ENCODE assay signal across 15 mouse cellular contexts in the genomic region with DNA sequence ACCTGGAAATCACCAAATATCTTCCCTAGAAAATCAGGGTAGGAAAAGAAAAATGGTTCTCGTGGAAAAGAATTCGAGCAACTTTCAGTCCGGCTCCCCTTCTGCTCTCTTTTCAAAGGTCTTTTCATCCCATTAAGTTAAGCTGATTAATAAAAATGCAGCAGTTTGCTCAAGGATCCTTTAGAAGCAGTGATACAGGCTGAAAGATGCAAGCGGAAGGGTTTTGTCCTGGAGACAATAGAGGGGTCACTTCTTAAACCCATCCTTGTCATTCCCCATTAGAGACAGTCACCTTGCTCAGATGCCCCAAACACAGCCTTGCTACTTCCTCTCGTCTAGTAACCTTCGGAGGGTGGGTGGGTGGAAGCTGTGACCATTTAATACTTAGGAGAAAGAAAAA. TPM values are rescaled to one million over a fixed set of nuclear protein-coding genes. Genes with fewer than 3 reads are reported as not detected.
DNase-seq lines count a peak whose midpoint lies in the region; ATAC-seq and TF ChIP-seq lines count a peak whose summit lies in the region.
"Had no signal": no experiment of that assay in that cellular context is flagged by ENCODE, and none has a peak within 500 bp of the region (broad histone marks: within the 10 kb centered on the region; RNA-seq: fewer than 3 reads in every experiment).

No protein-coding gene starts in this region.

- no peaks in the 10 kb centered on the region for H3K36me3 ChIP-seq in heart, embryonic 11.5 days (ENCODE audit: control insufficient read depth, insufficient read depth, low read length)
- H3K36me3 ChIP-seq in embryonic facial prominence, embryonic 10.5 days (replicated peaks) = no peaks in the 10 kb centered on the region
- no peaks in the 10 kb centered on the region for H3K36me3 ChIP-seq in hindbrain, embryonic 14.5 days (replicated peaks; ENCODE audit: control insufficient read depth, insufficient read depth)
- no peaks in the 10 kb centered on the region for H3K36me3 ChIP-seq in midbrain, postnatal 0 days (ENCODE audit: insufficient read depth, low read length)
- H3K36me3 ChIP-seq: G1E; limb, embryonic 15.5 days had no signal

- H3K27me3 ChIP-seq in heart, embryonic 11.5 days (ENCODE audit: control insufficient read depth, insufficient read depth, low read length) = no peaks in the 10 kb centered on the region
- H3K27me3 ChIP-seq in embryonic facial prominence, embryonic 10.5 days (replicated peaks; ENCODE audit: low read depth, poor library complexity, severe bottlenecking) = no peaks in the 10 kb centered on the region
- no peaks in the 10 kb centered on the region for H3K27me3 ChIP-seq in hindbrain, embryonic 14.5 days (ENCODE audit: control insufficient read depth, insufficient read depth, low read length)
- H3K27me3 ChIP-seq in midbrain, postnatal 0 days (ENCODE audit: insufficient read depth, low read length) = no peaks in the 10 kb centered on the region
- H3K27me3 ChIP-seq: limb, embryonic 15.5 days had no signal

- H3K27ac ChIP-seq in heart, embryonic 11.5 days (ENCODE audit: low read depth, low read length) = peak overlapping the region; percentile 24; the same call in 1 of the 2 replicates
- H3K27ac ChIP-seq in embryonic facial prominence, embryonic 10.5 days (replicated peaks) = peak overlapping the region; percentile 62
- H3K27ac ChIP-seq in hindbrain, embryonic 14.5 days = no peak overlapping the region
- H3K27ac ChIP-seq in midbrain, postnatal 0 days (ENCODE audit: low read depth, low read length) = no peak overlapping the region
- H3K27ac ChIP-seq: limb, embryonic 15.5 days had no signal

- peaks cover 18% of the 10 kb centered on the region for H3K4me1 ChIP-seq in heart, embryonic 11.5 days (ENCODE audit: control insufficient read depth, insufficient read depth, low read length)
- H3K4me1 ChIP-seq in embryonic facial prominence, embryonic 10.5 days = peaks cover 72% of the 10 kb centered on the region
- peaks cover 24% of the 10 kb centered on the region for H3K4me1 ChIP-seq in hindbrain, embryonic 14.5 days (replicated peaks; ENCODE audit: control insufficient read depth, insufficient read depth, low read length)
- H3K4me1 ChIP-seq in midbrain, postnatal 0 days (ENCODE audit: insufficient read depth, low read length) = peaks cover 5% of the 10 kb centered on the region; the same call in 1 of the 2 replicates

- no peak for TF ChIP-seq CTCF in midbrain, postnatal 0 days (IDR thresholded peaks at IDR 0.05)

- no peak overlapping the region for H3K9ac ChIP-seq in heart, embryonic 11.5 days (ENCODE audit: low read depth, low read length)
- H3K9ac ChIP-seq in hindbrain, embryonic 14.5 days = no peak overlapping the region
- H3K9ac ChIP-seq in midbrain, postnatal 0 days (replicated peaks; ENCODE audit: low read length, poor library complexity, severe bottlenecking) = no peak overlapping the region
- H3K9ac ChIP-seq: limb, embryonic 15.5 days had no signal

- peak overlapping the region; percentile 1; the same call in 1 of the 2 replicates for H3K4me2 ChIP-seq in heart, embryonic 11.5 days
- H3K4me2 ChIP-seq in hindbrain, embryonic 14.5 days (replicated peaks) = peak overlapping the region; percentile 21
- H3K4me2 ChIP-seq in midbrain, postnatal 0 days (ENCODE audit: low read depth, low read length, poor library complexity, severe bottlenecking) = peak overlapping the region; percentile 3; the same call in 1 of the 2 replicates
- H3K4me2 ChIP-seq: limb, embryonic 15.5 days had no signal

- ATAC-seq in heart, embryonic 11.5 days (replicated peaks; ENCODE audit: insufficient number of reproducible peaks, low FRiP score, low TSS enrichment) = no peak
- no peak for ATAC-seq in hindbrain, embryonic 14.5 days (ENCODE audit: low FRiP score)
- ATAC-seq in midbrain, postnatal 0 days (ENCODE audit: low FRiP score) = no peak
- ATAC-seq: activated CD4-positive, CD25-positive, alpha-beta regulatory T cell, adult 4 months had no signal

- 29% methylated on average over 6 of the region's 6 CpGs for WGBS in heart, embryonic 11.5 days (ENCODE audit: insufficient replicate concordance)
- WGBS in embryonic facial prominence, embryonic 10.5 days = 3% methylated on average over 6 of the region's 6 CpGs
- WGBS in hindbrain, embryonic 14.5 days = 11% methylated on average over 6 of the region's 6 CpGs
- WGBS in midbrain, postnatal 0 days = 18% methylated on average over 6 of the region's 6 CpGs

- no peak for DNase-seq in heart, adult 18-20 months
- no peak for DNase-seq in embryonic facial prominence, embryonic 10.5 days (ENCODE audit: low spot score)
- no peak for DNase-seq in hindbrain, embryonic 14.5 days (ENCODE audit: low spot score)
- DNase-seq in midbrain, postnatal 0 days (ENCODE audit: low spot score) = no peak
- no peak for DNase-seq in frontal cortex, adult 2 months (ENCODE audit: extremely low spot score in 1 of 2, low spot score in 1 of 2)
- no peak for DNase-seq in cerebellum, adult 9-11 months
- no peak for DNase-seq in urinary bladder, postnatal 10 days (ENCODE audit: low spot score)
- DNase-seq: B cell, adult 2 months; cerebellum, adult 9-10 months; kidney, adult 8-10 months had no signal

- no peak overlapping the region for H3K4me3 ChIP-seq in heart, embryonic 11.5 days (ENCODE audit: low read depth, low read length)
- peak overlapping the region; percentile 26 for H3K4me3 ChIP-seq in embryonic facial prominence, embryonic 10.5 days
- no peak overlapping the region for H3K4me3 ChIP-seq in hindbrain, embryonic 14.5 days (replicated peaks; ENCODE audit: low read length)
- no peak overlapping the region for H3K4me3 ChIP-seq in midbrain, postnatal 0 days (ENCODE audit: low read depth, low read length)
- H3K4me3 ChIP-seq: limb, embryonic 15.5 days had no signal

- no peaks in the 10 kb centered on the region for H3K9me3 ChIP-seq in heart, embryonic 11.5 days (replicated peaks; ENCODE audit: control insufficient read depth, low read length)
- H3K9me3 ChIP-seq in embryonic facial prominence, embryonic 10.5 days = no peaks in the 10 kb centered on the region
- no peaks in the 10 kb centered on the region for H3K9me3 ChIP-seq in hindbrain, embryonic 14.5 days (ENCODE audit: control insufficient read depth, low read length)
- no peaks in the 10 kb centered on the region for H3K9me3 ChIP-seq in midbrain, postnatal 0 days (ENCODE audit: low read length)
- H3K9me3 ChIP-seq: G1E; limb, embryonic 15.5 days had no signal

RNA-seq across cellular contexts. Expression of gene Efna5, which starts 27.4 kb away (rescaled TPM):
- 22.6 and 24.5 TPM in 2 replicates for polyA plus RNA-seq in heart, embryonic 11.5 days (2014; fragmentation: Nextera tagmentation; extraction: Ambion mirVana)
- 10 to 100 TPM; 14.0 to 19.6 TPM for total RNA-seq in heart, adult 18-20 months (2021)
- polyA plus RNA-seq in embryonic facial prominence, embryonic 10.5 days (2016; fragmentation: Nextera tagmentation; extraction: Ambion mirVana) = 56.9 and 61.8 TPM in 2 replicates
- polyA plus RNA-seq in hindbrain, embryonic 14.5 days (2014; fragmentation: Nextera tagmentation; extraction: Ambion mirVana) = 36.2 and 45.2 TPM in 2 replicates
- 11.1 and 18.3 TPM in 2 replicates for total RNA-seq in midbrain, postnatal 0 days (2014; rRNA removed)
- 48.1 and 59.5 TPM in 2 replicates for polyA plus RNA-seq in midbrain, postnatal 0 days (2015; fragmentation: Nextera tagmentation; extraction: Ambion mirVana)
- 8.7 and 9.3 TPM in 2 replicates for polyA plus RNA-seq in frontal cortex, adult 2 months (2012; rRNA removed)
- total RNA-seq: monocyte, adult 5-6 weeks had no signal
- polyA plus RNA-seq: G1E had no signal

Comparison
In these comparisons a context has a peak if more than half of its experiments do, and no peak if none do; other contexts are left out.
1. H3K27ac ChIP-seq: peak in heart, embryonic 11.5 days (single experiment) and embryonic facial prominence, embryonic 10.5 days (single experiment); none in hindbrain, embryonic 14.5 days (single experiment) and midbrain, postnatal 0 days (single experiment).
2. Peak in every context shown above with its lines, with median percentiles within 50 percentile points of each other: H3K4me2 ChIP-seq.